Mouse (Mus musculus) megakaryocyte, adult 5-6 weeks (primary cell): Measurements from ENCODE around the gene Acp1. TPM values are rescaled to one million over a fixed set of nuclear protein-coding genes. Genes with fewer than 3 reads are reported as not detected.

Experiments
- ATAC-seq: 2 replicates; pipeline ENCODE4 v1.8.0; 2016; ENCODE audit warnings: mild to moderate bottlenecking, inconsistent platforms; ENCODE audit not compliant: poor library complexity, severe bottlenecking
- total RNA-seq, 2 experiments: library from RNA; stranded (forward) in 1 of 2; stranded (reverse) in 1 of 2; fragments of 153-499, 151-499 nt in 1 of 2; fragments of 221-1000, 200-1000 nt in 1 of 2; gene quantifications; 2 replicates each; pipeline versions ENCODE4 v1.2.3 to v1.2.4; 2015 to 2017

Gene Acp1
- total RNA-seq, 2 experiments from 2014 or later: 46.0 to 48.1 TPM

GRCm38 (mm10) chr12:30865781-30866180 is 45.6 kb downstream of the Acp1 start:
- ATAC-seq: no peak

- no peak for ATAC-seq
These were observed 47.0 kb downstream of the Acp1 start for GRCm38 (mm10) chr12:30864347-30864746.

DNA sequence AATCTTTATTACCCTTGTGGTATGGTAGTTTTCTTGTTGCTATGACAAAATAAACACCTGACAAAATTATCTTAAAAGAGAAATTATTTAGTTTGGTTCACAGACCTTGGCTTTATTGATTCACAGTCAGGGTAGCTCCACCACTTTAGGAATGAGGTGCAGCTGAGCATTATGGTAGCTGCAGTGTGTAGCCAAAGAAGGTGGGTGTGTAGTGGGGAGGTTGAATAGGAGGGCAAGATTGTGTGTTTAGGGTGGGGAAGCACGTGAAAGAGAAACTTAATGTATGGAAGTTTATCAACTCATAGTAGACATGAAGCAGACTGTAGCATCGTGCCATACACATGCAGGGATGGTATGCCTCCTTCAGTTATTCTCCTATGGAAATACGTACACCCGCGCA is 55.2 kb downstream of the Acp1 start:
- no peak for ATAC-seq

- ATAC-seq: no peak
These were observed 55.8 kb downstream of the Acp1 start for GRCm38 (mm10) chr12:30855442-30856159.

- no peak for ATAC-seq
These were observed 59.5 kb downstream of the Acp1 start for GRCm38 (mm10) chr12:30851871-30852270.

DNA sequence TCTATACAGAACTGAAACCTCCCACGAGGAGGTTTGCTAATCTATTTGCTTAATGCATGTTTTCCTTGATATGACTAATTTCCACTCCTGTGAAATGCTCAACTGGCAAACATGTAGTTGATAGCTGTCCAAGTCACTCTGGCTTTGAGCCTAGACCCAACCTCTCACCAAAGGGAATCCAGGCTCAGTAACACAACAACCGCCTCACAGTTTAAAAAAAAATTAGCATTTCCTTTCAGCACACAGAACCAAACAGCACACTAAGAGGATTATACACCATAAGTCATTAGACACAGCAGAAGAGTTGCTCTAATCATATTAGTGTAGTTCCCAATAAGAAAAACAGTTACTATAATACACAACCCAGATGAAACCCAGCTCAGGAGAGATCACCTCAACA is 60.5 kb downstream of the Acp1 start:
- ATAC-seq: no peak

DNA sequence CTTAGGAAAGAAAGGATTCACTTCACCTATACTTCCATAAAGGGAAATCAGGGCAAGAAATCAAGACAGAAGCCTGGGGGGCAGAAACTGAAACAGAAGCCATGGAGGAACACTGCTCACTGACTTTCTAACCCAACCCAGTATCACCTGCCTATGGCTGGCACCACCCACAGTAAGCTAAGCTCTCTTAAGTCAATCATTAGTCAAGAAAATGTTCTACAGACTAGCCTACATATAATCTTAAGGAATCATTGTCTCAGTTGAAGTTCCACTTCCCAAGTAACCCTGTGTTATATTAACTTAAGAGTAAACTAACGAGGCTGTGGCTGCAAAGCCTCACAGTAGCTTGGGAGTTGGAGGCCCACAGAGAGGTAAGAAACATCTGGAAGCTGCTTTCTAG is 62.9 kb downstream of the Acp1 start:
- no peak for ATAC-seq

Other genes with a start within 250 kb of the Acp1 start
- gene Alkal2, start 27.3 kb downstream of the Acp1 start, total RNA-seq (2015): not detected in 2 replicates
- not detected in 2 replicates for gene Alkal2, start 27.3 kb downstream of the Acp1 start, total RNA-seq (2017)
- gene Sh3yl1, start 79 bp upstream of the Acp1 start, total RNA-seq (2015): 1.4 and 1.8 TPM in 2 replicates
- gene Sh3yl1, start 79 bp upstream of the Acp1 start, total RNA-seq (2017): 0.24 and 0.84 TPM in 2 replicates
- gene Fam110c, start 162.3 kb upstream of the Acp1 start, total RNA-seq (2015): 0.16 and 0.46 TPM in 2 replicates
- 0.98 and 1.2 TPM in 2 replicates for gene Fam110c, start 162.3 kb upstream of the Acp1 start, total RNA-seq (2017)